ENCODE assay signal across 28 mouse cellular contexts in genomic region chr10:14058742-14059141, GRCm38 (mm10).
DNase-seq lines count a peak whose midpoint lies in the region; ATAC-seq and TF ChIP-seq lines count a peak whose summit lies in the region.
"Had no signal": no experiment of that assay in that cellular context is flagged by ENCODE, and none has a peak within 500 bp of the region (broad histone marks: within the 10 kb centered on the region; RNA-seq: fewer than 3 reads in every experiment).

No protein-coding gene starts in this region.

- peaks cover 41% of the 10 kb centered on the region for H3K4me1 ChIP-seq in cortical plate, adult 2 months (ENCODE audit: control insufficient read depth, insufficient read depth, low read length)
- H3K4me1 ChIP-seq in forebrain, embryonic 15.5 days, result peaks cover 26% of the 10 kb centered on the region

- H3K9ac ChIP-seq in forebrain, embryonic 15.5 days (replicated peaks), result no peak overlapping the region
- H3K9ac ChIP-seq: embryonic facial prominence, embryonic 12.5 days; embryonic facial prominence, embryonic 15.5 days; heart, embryonic 13.5 days; hindbrain, embryonic 14.5 days had no signal

- no peak overlapping the region for H3K4me2 ChIP-seq in forebrain, embryonic 15.5 days (replicated peaks)
- H3K4me2 ChIP-seq: embryonic facial prominence, embryonic 12.5 days; embryonic facial prominence, embryonic 15.5 days; heart, embryonic 13.5 days; hindbrain, embryonic 14.5 days had no signal

- H3K9me3 ChIP-seq in forebrain, embryonic 15.5 days, result no peaks in the 10 kb centered on the region
- H3K9me3 ChIP-seq: embryonic facial prominence, embryonic 12.5 days; embryonic facial prominence, embryonic 15.5 days; G1E; heart, embryonic 10.5 days; heart, embryonic 13.5 days had no signal

- peak; percentile 27; the same call in 1 of the 2 replicates for ATAC-seq in frontal cortex, adult (ENCODE audit: low TSS enrichment)
- ATAC-seq in forebrain, embryonic 15.5 days (replicated peaks), result no peak
- ATAC-seq: forebrain, embryonic 14.5 days; hindbrain, postnatal 0 days; intestine, postnatal 0 days; Patski had no signal

- H3K4me3 ChIP-seq in left cerebral cortex, adult 2 months, result no peak overlapping the region
- H3K4me3 ChIP-seq in cortical plate, adult 2 months (ENCODE audit: insufficient read depth, low read length), result no peak overlapping the region
- H3K4me3 ChIP-seq in forebrain, embryonic 15.5 days, result no peak overlapping the region
- H3K4me3 ChIP-seq: embryonic facial prominence, embryonic 12.5 days; embryonic facial prominence, embryonic 15.5 days; heart, adult 2 months; heart, embryonic 10.5 days; heart, embryonic 13.5 days had no signal

- WGBS in forebrain, embryonic 15.5 days, result 89% methylated on average over 2 of the region's 2 CpGs

- no peak for TF ChIP-seq CTCF in left cerebral cortex, adult 2 months (IDR thresholded peaks at IDR 0.05)
- TF ChIP-seq CTCF in cortical plate, adult 2 months (IDR thresholded peaks at IDR 0.05; ENCODE audit: extremely low read depth, insufficient read depth, low read length), result no peak

- TF ChIP-seq POLR2A in cortical plate, adult 2 months (IDR thresholded peaks at IDR 0.05; ENCODE audit: extremely low read depth, insufficient read depth, low read length), result no peak

- intact Hi-C loops in left cerebral cortex, adult 2 months (cut with DNase I), result loop anchor here (2.0 to 5.0 kb wide), 2 partner anchors 90 to 139 kb away; no protein-coding TSS in a partner anchor

- peak overlapping the region; percentile 85 for H3K27ac ChIP-seq in left cerebral cortex, adult 2 months
- H3K27ac ChIP-seq in cortical plate, adult 2 months (ENCODE audit: insufficient read depth, low read length), result peak overlapping the region; percentile 45; the same call in 1 of the 2 replicates
- no peak overlapping the region for H3K27ac ChIP-seq in forebrain, embryonic 15.5 days (replicated peaks)
- H3K27ac ChIP-seq: embryonic facial prominence, embryonic 12.5 days; embryonic facial prominence, embryonic 15.5 days; heart, embryonic 10.5 days; heart, embryonic 13.5 days; hindbrain, embryonic 14.5 days; hindbrain, postnatal 0 days had no signal

- no peaks in the 10 kb centered on the region for H3K27me3 ChIP-seq in forebrain, embryonic 15.5 days
- H3K27me3 ChIP-seq: CH12.LX; embryonic facial prominence, embryonic 12.5 days; embryonic facial prominence, embryonic 15.5 days; heart, embryonic 13.5 days; Patski had no signal

- DNase-seq in frontal cortex, postnatal 14 days (ENCODE audit: low spot score in 2 of 2), result no peak
- DNase-seq in left cerebral cortex, adult 2 months (ENCODE audit: extremely low spot score in 1 of 2, low spot score in 2 of 2), result no peak
- DNase-seq in left cerebral cortex, adult 9 months (ENCODE audit: low spot score in 2 of 2), result no peak
- DNase-seq in CD4-positive helper T cell, adult 2 months (ENCODE audit: low read depth, low spot score), result peak; percentile 52
- DNase-seq in kidney, postnatal 36 days, result no peak
- DNase-seq: adrenal gland, postnatal 10 days; B cell, adult 2 months; cerebellum, adult 11-12 months; cerebellum, adult 9-10 months; cerebellum, postnatal 14 days; gastrocnemius, postnatal 36 days; heart, adult 2 months; heart, postnatal 14 days; heart, postnatal 4 days had no signal

- H3K36me3 ChIP-seq in forebrain, embryonic 15.5 days, result no peaks in the 10 kb centered on the region
- H3K36me3 ChIP-seq: embryonic facial prominence, embryonic 12.5 days; embryonic facial prominence, embryonic 15.5 days; G1E; heart, embryonic 10.5 days; heart, embryonic 13.5 days had no signal
